Mouse (Mus musculus) small intestine, adult 2 months (tissue): ENCODE results near the gene C1ql1.

Experiments
- CTCF ChIP-seq: fragments of 200-500 bp; IDR thresholded peaks from 2 replicates; pipeline ENCODE4 v1.5.1; 2012; ENCODE audit warnings: low read depth, mild to moderate bottlenecking, control low read depth, inconsistent platforms, low read length, moderate library complexity, mixed read lengths; ENCODE audit not compliant: insufficient replicate concordance, insufficient read length; ENCODE audit errors: extremely low read depth
- POLR2A ChIP-seq: fragments of 200-500 bp; IDR thresholded peaks from 2 replicates; pipeline ENCODE4 v1.6.1; 2012; ENCODE audit warnings: low read depth, mild to moderate bottlenecking, control low read depth, inconsistent platforms, low read length, moderate library complexity

GRCm38 (mm10) chr11:102918077-102918476, 28.4 kb downstream of the C1ql1 start:
- TF ChIP-seq CTCF (no peak), POLR2A (no peak)
